Mouse (Mus musculus): ENCODE data around the gene Tmem18.

- no peak for TF ChIP-seq CTCF (IDR thresholded peaks at IDR 0.05; ENCODE audit: low read depth, low read length)
- TF ChIP-seq POLR2A (IDR thresholded peaks at IDR 0.05; ENCODE audit: borderline replicate concordance, low read depth, low read length) = no peak
Measured at GRCm38 (mm10) chr12:30599997-30600396, 15.8 kb downstream of the Tmem18 start.
